Mouse (Mus musculus) MEL (cell line): ENCODE data around the gene Fgfr2. TPM values are rescaled to one million over a fixed set of nuclear protein-coding genes. Genes with fewer than 3 reads are reported as not detected.

Experiments
- DNase-seq: peaks from one replicate; pipeline ENCODE4 v3.0.0; 2011; ENCODE audit warnings: low read depth, low spot score
- H3K27ac ChIP-seq: 2 replicates; pipeline ENCODE4 v1.5.1; 2012; ENCODE audit warnings: low read depth, mild to moderate bottlenecking, control low read depth, low read length, moderate library complexity; ENCODE audit not compliant: control insufficient read depth
- H3K27me3 ChIP-seq, 2 experiments: fragments of 150-350 bp in 1 of 2; sonication (generic) in 1 of 2; 2 replicates each; pipeline ENCODE4 v1.6.1; 2012; ENCODE audit warnings: low read length in 2 of 2, mild to moderate bottlenecking in 2 of 2, improper control_type of control experiment in 1 of 2, moderate library complexity in 1 of 2; ENCODE audit not compliant: insufficient read depth in 2 of 2, control insufficient read depth in 1 of 2
- H3K36me3 ChIP-seq, 2 experiments: 2 replicates each; pipeline ENCODE4 v1.6.1; 2012 to 2014; ENCODE audit warnings: low read length in 2 of 2, improper control_type of control experiment in 1 of 2, inconsistent platforms in 1 of 2, mild to moderate bottlenecking in 1 of 2; ENCODE audit not compliant: insufficient read depth in 2 of 2, control insufficient read depth in 1 of 2
- H3K4me1 ChIP-seq, 2 experiments: fragments of 150-350 bp in 1 of 2; sonication (generic) in 1 of 2; 2 replicates each; pipeline ENCODE4 v1.6.1; 2012; ENCODE audit warnings: low read length in 2 of 2, improper control_type of control experiment in 1 of 2, mild to moderate bottlenecking in 1 of 2; ENCODE audit not compliant: insufficient read depth in 2 of 2, control insufficient read depth in 1 of 2
- H3K4me3 ChIP-seq, 2 experiments: fragments of 150-350 bp in 1 of 2; sonication (generic) in 1 of 2; 2 replicates each; pipeline ENCODE4 v1.5.1; 2012; ENCODE audit warnings: low read depth in 2 of 2, low read length in 2 of 2, mild to moderate bottlenecking in 2 of 2, moderate library complexity in 2 of 2, control low read depth in 1 of 2, improper control_type of control experiment in 1 of 2; ENCODE audit not compliant: control insufficient read depth in 1 of 2, insufficient read depth in 1 of 2
- H3K79me2 ChIP-seq: 2 replicates; pipeline ENCODE4 v1.6.1; 2012; ENCODE audit warnings: mild to moderate bottlenecking, low read length, moderate library complexity; ENCODE audit not compliant: control insufficient read depth, poor library complexity, insufficient read depth
- H3K9ac ChIP-seq: 2 replicates; pipeline ENCODE4 v1.6.1; 2012; ENCODE audit warnings: low read depth, mild to moderate bottlenecking, control low read depth, low read length, moderate library complexity; ENCODE audit not compliant: control insufficient read depth, poor library complexity, severe bottlenecking
- H3K9me3 ChIP-seq: fragments of 150-350 bp; sonication (generic); replicated peaks from 2 replicates; pipeline ENCODE4 v1.6.1; 2012; ENCODE audit warnings: mild to moderate bottlenecking, low read length, improper control_type of control experiment, moderate library complexity; ENCODE audit not compliant: insufficient read depth
- BHLHE40 ChIP-seq: IDR thresholded peaks from 2 replicates; pipeline ENCODE4 v1.6.1; 2012; ENCODE audit warnings: low read depth, mild to moderate bottlenecking, inconsistent platforms, low read length, improper control_type of control experiment, borderline replicate concordance
- CTCF ChIP-seq, 3 experiments: IDR thresholded peaks in 2 of 3; conservative IDR thresholded peaks in 1 of 3; 2 replicates each; pipeline ENCODE4 v1.5.1; 2011 to 2012; ENCODE audit warnings: low read length in 3 of 3, low read depth in 2 of 3, mild to moderate bottlenecking in 2 of 3, improper control_type of control experiment in 1 of 3, inconsistent platforms in 1 of 3, mixed read lengths in 1 of 3, moderate library complexity in 1 of 3; ENCODE audit not compliant: control insufficient read depth in 1 of 3, insufficient read depth in 1 of 3, poor library complexity in 1 of 3, severe bottlenecking in 1 of 3
- E2F4 ChIP-seq: IDR thresholded peaks from 2 replicates; pipeline ENCODE4 v1.6.1; 2011; ENCODE audit warnings: low read depth, low read length, improper control_type of control experiment, borderline replicate concordance
- ELF1 ChIP-seq: IDR thresholded peaks from 2 replicates; pipeline ENCODE4 v1.6.1; 2014; ENCODE audit warnings: low read depth, mild to moderate bottlenecking, inconsistent platforms, low read length, improper control_type of control experiment, moderate library complexity
- ETS1 ChIP-seq: IDR thresholded peaks from 2 replicates; pipeline ENCODE4 v1.6.1; 2012; ENCODE audit warnings: low read depth, mild to moderate bottlenecking, inconsistent platforms, low read length, improper control_type of control experiment, moderate library complexity
- GATA1 ChIP-seq: IDR thresholded peaks from 2 replicates; pipeline ENCODE4 v1.6.1; 2011; ENCODE audit warnings: low read depth, low read length, improper control_type of control experiment
- JUND ChIP-seq: IDR thresholded peaks from 2 replicates; pipeline ENCODE4 v1.6.1; 2011; ENCODE audit warnings: low read depth, mild to moderate bottlenecking, improper control_type of control experiment, low read length
- MAFK ChIP-seq: IDR thresholded peaks from 2 replicates; pipeline ENCODE4 v1.6.1; 2011; ENCODE audit warnings: low read depth, mild to moderate bottlenecking, low read length, improper control_type of control experiment, borderline replicate concordance
- MXI1 ChIP-seq: IDR thresholded peaks from 2 replicates; pipeline ENCODE4 v1.6.1; 2011; ENCODE audit warnings: mild to moderate bottlenecking, low read depth, low read length, improper control_type of control experiment
- MYB ChIP-seq: IDR thresholded peaks from 2 replicates; pipeline ENCODE4 v1.6.1; 2011; ENCODE audit warnings: mild to moderate bottlenecking, low read depth, low read length, improper control_type of control experiment
- POLR2A ChIP-seq, 2 experiments: IDR thresholded peaks; 2 replicates each; pipeline ENCODE4 v1.6.1; 2011 to 2012; ENCODE audit warnings: low read length in 2 of 2, mild to moderate bottlenecking in 2 of 2, control low read depth in 1 of 2, improper control_type of control experiment in 1 of 2, low read depth in 1 of 2, moderate library complexity in 1 of 2; ENCODE audit not compliant: control insufficient read depth in 1 of 2, insufficient read depth in 1 of 2, poor library complexity in 1 of 2
- RAD21 ChIP-seq: IDR thresholded peaks from 2 replicates; pipeline ENCODE4 v1.6.1; 2011; ENCODE audit warnings: mild to moderate bottlenecking, low read depth, low read length, improper control_type of control experiment
- RCOR1 ChIP-seq: IDR thresholded peaks from 2 replicates; pipeline ENCODE4 v1.6.1; 2012; ENCODE audit warnings: low read depth, mild to moderate bottlenecking, inconsistent platforms, low read length, improper control_type of control experiment
- SMC3 ChIP-seq: IDR thresholded peaks from 2 replicates; pipeline ENCODE4 v1.6.1; 2011; ENCODE audit warnings: low read depth, low read length, improper control_type of control experiment
- TAL1 ChIP-seq: IDR thresholded peaks from 2 replicates; pipeline ENCODE4 v1.6.1; 2012; ENCODE audit warnings: mild to moderate bottlenecking, inconsistent platforms, low read length, moderate library complexity, mixed read lengths
- TBP ChIP-seq: IDR thresholded peaks from 2 replicates; pipeline ENCODE4 v1.8.0; 2011; ENCODE audit warnings: low read depth, low read length, improper control_type of control experiment
- ZC3H11A ChIP-seq: IDR thresholded peaks from 2 replicates; pipeline ENCODE4 v1.6.1; 2012; ENCODE audit warnings: low read depth, mild to moderate bottlenecking, inconsistent platforms, low read length, improper control_type of control experiment
- polyA plus RNA-seq, 2 experiments: library from polyadenylated mRNA; stranded (reverse) in 1 of 2; unstranded in 1 of 2; fragments of >175 nt in 1 of 2; fragments of >200 nt in 1 of 2; gene quantifications; 2 replicates each; pipeline versions ENCODE4 v1.2.1 to v1.2.4; 2012; ENCODE audit warnings: low replicate concordance in 2 of 2, low read depth in 1 of 2; ENCODE audit not compliant: insufficient read length in 2 of 2, insufficient read depth in 1 of 2, missing spikeins in 1 of 2
- total RNA-seq: library from RNA; depleted of rRNA; stranded (reverse); fragments of 300-350 nt; gene quantifications from 2 replicates; pipeline ENCODE4 v1.2.3, GENCODE M21; 2012

Gene Fgfr2
- total and polyA plus RNA-seq, 3 experiments, result not detected

- H3K9me3 ChIP-seq, result no peaks in the 10 kb centered on the region
- H3K4me3 ChIP-seq, result no peak overlapping the region
- peak overlapping the region; percentile 65 for H3K9ac ChIP-seq
- H3K27ac ChIP-seq, result peak overlapping the region; percentile 99
- H3K4me1 ChIP-seq, result peaks cover 21 to 63% of the 10 kb centered on the region in 2 experiments
- H3K79me2 ChIP-seq, result peaks cover 50% of the 10 kb centered on the region
- peak; percentile 91 for DNase-seq
- H3K27me3 ChIP-seq, result no peaks in the 10 kb centered on the region
- H3K36me3 ChIP-seq, result peaks cover 19 to 70% of the 10 kb centered on the region in 2 experiments
- TF ChIP-seq CTCF (IDR thresholded peaks at IDR 0.05 in 2 of 3, conservative IDR thresholded peaks at IDR 0.05 in 1 of 3; ENCODE audit: control insufficient read depth in 1 of 3, insufficient read depth in 1 of 3, low read depth in 2 of 3, low read length in 3 of 3, poor library complexity in 1 of 3, severe bottlenecking in 1 of 3) (no peak), MAFK (no peak), MXI1 (no peak), TAL1 (peak; percentile 55; the same call in 1 of the 2 replicates), TBP (peak; percentile 73), BHLHE40 (no peak), MYB (no peak), RAD21 (no peak), JUND (no peak), ZC3H11A (no peak), RCOR1 (no peak), SMC3 (no peak), E2F4 (no peak), ELF1 (no peak), POLR2A (IDR thresholded peaks at IDR 0.05; ENCODE audit: control insufficient read depth in 1 of 2, insufficient read depth in 1 of 2, low read depth in 1 of 2, low read length in 2 of 2, poor library complexity in 1 of 2) (peak in 1 of 2 experiments; percentile 34; a peak in 1 of 4 replicates), GATA1 (peak; percentile 96)
Observed at GRCm38 (mm10) chr7:132387507-132387906, 735.6 kb downstream of the Fgfr2 start.

GRCm38 (mm10) chr7:132386316-132386715, 736.8 kb downstream of the Fgfr2 start:
- H3K4me3 ChIP-seq, result no peak overlapping the region
- peak; percentile 81 for TF ChIP-seq GATA1
- TF ChIP-seq TAL1, result peak; percentile 59
- TF ChIP-seq ETS1, result no peak
- TF ChIP-seq, all 39 proteins: peak for 2
- H3K4me1 ChIP-seq, result peaks cover 21 to 56% of the 10 kb centered on the region in 2 experiments
- H3K36me3 ChIP-seq, result peaks cover 27 to 67% of the 10 kb centered on the region in 2 experiments
- H3K27ac ChIP-seq, result peak overlapping the region; percentile 99
- H3K27me3 ChIP-seq, result no peaks in the 10 kb centered on the region
- peak overlapping the region; percentile 45 for H3K9ac ChIP-seq
- H3K9me3 ChIP-seq, result no peaks in the 10 kb centered on the region
- H3K79me2 ChIP-seq, result peaks cover 39% of the 10 kb centered on the region
- peak; percentile 36 for DNase-seq
